Mouse (Mus musculus): ENCODE results near the gene Atrnl1.
"Not testable (repeated sequence)": the region's sequence is repeated elsewhere in the genome, so short reads cannot be mapped to it uniquely, and the experiment has no call there.

Atrnl1 gene

GRCm38 (mm10) chr19:57833083-57833482 is 222.2 kb downstream of the Atrnl1 start:
- no peak for DNase-seq

DNA sequence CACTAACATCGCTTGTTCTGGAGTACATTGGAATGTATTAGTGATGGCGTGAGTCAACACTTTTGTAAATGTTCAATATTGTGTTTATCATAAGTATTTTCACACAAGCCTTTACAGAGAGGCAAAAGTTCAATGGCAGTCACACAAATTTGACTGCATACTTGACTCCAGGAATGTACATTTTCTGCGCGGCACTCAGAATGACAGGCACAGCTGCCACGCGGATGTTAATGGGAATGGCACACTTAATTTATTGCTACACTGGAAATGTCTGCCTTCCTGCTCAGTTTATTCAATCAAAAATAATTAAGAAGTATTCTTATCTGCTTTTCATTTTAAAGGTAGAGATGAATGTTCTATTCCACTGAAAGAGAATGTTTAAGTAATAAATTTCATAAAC is 227.0 kb downstream of the Atrnl1 start:
- no peak for DNase-seq

DNA sequence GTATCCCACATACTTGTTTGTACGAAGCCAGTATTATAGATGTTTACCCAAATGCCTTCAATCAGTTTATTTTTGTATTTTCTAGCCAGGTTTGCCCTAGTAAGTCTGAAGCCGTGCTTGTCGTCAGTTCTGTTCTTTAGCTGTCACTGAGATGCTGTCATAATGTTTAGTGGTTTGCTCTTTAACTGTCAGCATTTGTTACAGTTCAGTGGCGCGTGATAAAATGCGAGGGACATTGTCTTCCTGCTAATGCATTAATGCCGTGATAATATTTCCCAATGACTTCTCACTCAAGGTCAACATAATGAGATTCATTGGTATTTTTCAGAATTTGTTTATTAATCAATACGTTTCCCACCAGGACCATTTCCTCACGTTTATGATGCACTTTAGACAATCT is 227.7 kb downstream of the Atrnl1 start:
- DNase-seq = no peak

GRCm38 (mm10) chr19:57849915-57850314 is 239.1 kb downstream of the Atrnl1 start:
- DNase-seq = no peak

DNA sequence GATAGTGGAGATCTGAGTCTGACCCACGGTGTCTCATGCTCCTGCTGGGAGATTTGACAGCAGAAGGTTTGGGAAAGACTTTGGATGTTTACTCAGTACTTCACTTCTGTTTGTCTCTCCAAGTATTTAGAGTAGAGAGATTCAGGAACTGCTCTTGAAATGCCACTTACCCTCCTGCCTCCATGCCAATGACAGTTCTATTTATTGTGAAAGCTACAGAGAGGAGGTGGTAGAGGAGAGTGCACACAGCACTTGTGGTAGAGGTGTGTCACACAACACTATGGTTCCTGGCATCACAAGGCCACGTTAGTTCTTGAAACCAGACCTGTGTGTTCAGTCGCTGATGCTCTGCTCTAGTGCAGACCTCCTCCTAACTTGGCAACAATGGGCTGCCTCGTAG is 257.5 kb downstream of the Atrnl1 start:
- DNase-seq = no peak

DNA sequence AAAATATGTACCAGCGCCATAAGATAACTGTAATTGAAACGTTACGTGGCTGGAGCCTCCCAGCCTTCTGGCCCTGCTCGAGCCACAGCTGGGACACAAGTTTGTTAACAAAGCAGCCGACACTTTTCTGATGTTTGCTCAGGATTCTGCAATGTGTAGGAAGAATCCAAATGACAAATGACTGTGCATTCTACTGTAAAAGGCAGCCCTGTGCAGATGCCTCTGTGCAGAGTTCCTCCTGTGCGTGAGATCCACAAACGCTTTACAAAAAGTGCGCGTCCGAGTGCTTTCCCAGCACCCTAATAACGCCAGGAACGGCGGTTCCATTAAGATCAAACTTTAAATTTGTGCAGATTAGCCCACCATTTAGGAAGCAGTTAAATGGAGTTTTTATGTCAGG is 260.0 kb downstream of the Atrnl1 start:
- DNase-seq = no peak

GRCm38 (mm10) chr19:57876057-57876456 is 265.2 kb downstream of the Atrnl1 start:
- DNase-seq = no peak

GRCm38 (mm10) chr19:57877343-57877742 is 266.5 kb downstream of the Atrnl1 start:
- DNase-seq = no peak

GRCm38 (mm10) chr19:57878583-57878982 is 267.7 kb downstream of the Atrnl1 start:
- no peak for DNase-seq

DNA sequence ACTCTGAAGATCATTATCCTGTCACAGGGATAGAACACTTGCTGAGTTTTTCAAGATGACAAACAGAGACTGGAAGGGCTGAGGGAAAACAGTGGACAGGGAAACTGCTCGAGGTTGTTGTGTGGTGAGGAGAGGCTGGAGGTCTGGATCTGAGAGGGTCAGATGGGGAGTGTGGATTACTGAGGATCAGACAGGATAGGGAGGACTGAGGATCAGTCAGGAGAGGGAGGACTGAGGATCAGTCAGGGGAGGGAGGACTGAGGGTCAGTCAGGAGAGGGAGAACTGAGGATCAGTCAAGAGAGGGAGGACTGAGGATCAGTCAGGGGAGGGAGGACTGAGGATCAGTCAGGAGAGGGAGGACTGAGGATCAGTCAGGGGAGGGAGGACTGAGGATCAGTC is 269.0 kb downstream of the Atrnl1 start:
- not testable (repeated sequence) for DNase-seq

DNA sequence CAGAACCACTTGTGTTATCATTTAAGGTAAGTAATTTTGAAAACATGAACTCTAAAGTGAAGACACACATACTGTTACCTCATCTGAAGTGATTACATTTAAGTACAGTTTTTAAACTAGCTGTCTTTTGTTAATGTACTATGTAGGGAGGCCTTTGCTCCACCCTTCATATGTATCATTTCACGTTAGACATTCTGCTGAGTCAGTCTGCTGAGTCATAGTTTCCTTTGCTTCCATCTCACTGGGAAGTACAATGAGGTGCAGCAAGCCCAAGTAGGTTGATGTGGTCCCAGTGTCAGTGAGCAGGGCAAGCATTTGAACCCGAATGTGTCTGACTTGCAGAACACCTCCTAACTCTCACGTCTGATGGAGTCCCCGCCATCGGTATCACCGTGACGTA is 271.1 kb downstream of the Atrnl1 start:
- DNase-seq = no peak

- no peak for DNase-seq
These were observed 278.0 kb downstream of the Atrnl1 start for GRCm38 (mm10) chr19:57888871-57889270.

GRCm38 (mm10) chr19:57889741-57890140 is 278.9 kb downstream of the Atrnl1 start:
- no peak for DNase-seq

DNA sequence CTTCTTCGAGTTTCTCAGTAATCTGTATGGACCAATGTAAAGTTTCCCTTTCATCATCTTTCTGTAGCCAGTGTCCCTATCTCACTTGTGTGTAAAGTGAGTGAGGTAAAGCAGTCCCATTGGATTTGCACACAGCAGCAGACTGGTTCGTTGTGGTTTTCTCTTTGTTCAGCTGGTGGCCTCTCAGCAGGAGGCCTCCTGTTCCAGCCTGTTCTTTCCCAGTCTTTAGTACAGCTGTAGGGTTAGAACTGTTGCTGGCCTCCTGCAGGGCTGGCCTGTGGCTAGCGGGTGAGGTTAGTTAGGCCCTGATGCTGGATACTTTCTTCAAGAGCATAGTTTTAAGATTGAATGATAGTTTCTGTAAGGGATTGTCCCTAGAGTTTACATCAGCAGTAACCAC is 280.1 kb downstream of the Atrnl1 start:
- no peak for DNase-seq

DNA sequence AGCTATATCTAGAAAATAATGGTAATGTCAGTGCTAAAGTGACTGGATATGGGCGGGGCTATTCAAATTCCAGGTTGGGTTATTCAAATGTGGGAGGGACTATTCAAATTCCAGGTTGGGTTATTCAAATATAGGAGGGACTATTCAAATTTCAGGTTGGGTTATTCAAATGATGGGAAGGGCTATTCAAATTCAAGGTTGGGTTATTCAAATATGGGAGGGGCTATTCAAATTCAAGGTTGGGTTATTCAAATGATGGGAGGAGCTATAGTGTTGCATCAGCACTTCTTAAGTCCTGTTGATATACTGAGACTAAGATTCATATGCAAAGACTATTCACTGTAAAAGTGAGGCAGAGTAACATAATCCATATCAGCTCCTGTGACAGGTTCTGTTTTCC is 283.4 kb downstream of the Atrnl1 start:
- DNase-seq = no peak

GRCm38 (mm10) chr19:57900037-57900436 is 289.2 kb downstream of the Atrnl1 start:
- DNase-seq = no peak

GRCm38 (mm10) chr19:57909466-57909865 is 298.6 kb downstream of the Atrnl1 start:
- DNase-seq = no peak

DNA sequence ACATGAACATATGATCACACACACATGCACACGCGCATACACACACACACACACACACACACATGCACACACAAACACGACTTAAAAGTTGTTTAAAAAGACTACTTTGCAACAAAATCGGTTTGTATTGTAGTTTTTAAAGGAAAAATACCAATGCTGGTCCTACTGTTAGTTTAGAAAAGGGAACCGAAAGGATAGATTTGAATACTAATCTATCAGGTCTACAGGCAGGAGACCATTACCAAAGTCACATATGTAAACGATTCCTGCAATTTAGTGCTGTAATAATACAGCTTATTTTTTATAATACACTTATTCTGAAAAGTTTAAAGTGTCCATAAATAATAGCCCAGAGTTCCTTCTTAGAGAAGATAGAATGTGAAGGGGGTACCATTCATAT is 299.8 kb downstream of the Atrnl1 start:
- no peak for DNase-seq

- no peak for DNase-seq
These were observed 305.5 kb downstream of the Atrnl1 start for GRCm38 (mm10) chr19:57916325-57916724.

DNA sequence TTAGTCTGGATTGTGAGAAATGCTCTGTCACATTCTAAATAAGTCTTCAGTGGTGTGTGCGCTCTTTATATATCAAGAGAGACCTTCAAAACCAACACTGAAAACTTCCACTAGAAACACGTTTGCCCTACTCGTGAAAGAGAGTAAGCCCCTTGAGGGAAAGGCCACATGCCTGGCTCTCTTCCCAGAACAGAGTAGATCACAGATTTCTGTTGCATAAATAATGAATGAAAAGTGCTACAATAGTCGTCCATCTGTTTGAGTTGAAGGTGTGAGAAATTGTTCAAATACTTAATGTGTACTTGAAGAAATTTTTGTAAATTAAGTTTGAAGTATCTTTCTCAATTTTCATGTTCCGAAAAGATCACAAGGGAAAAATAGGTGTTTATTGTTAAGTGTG is 312.2 kb downstream of the Atrnl1 start:
- no peak for DNase-seq

DNA sequence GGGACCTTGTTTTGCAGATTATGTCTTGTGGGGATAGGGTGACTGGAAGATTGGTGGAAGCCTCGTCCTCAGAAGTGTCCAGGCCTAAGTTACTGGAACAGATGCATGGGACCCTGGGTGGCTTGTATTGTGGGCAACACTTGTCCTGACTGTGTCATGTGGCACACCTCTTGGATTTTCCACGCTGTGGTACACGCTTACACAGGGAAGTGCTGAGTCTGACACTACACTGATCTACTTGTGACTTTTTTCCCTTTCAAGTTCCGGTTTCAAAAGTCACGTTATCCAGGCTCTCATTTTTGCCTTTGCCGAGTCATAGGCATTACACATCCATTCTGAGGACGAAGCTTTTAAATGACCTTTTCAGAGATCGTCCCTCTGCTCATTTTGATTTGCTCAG is 314.0 kb downstream of the Atrnl1 start:
- DNase-seq = no peak

DNA sequence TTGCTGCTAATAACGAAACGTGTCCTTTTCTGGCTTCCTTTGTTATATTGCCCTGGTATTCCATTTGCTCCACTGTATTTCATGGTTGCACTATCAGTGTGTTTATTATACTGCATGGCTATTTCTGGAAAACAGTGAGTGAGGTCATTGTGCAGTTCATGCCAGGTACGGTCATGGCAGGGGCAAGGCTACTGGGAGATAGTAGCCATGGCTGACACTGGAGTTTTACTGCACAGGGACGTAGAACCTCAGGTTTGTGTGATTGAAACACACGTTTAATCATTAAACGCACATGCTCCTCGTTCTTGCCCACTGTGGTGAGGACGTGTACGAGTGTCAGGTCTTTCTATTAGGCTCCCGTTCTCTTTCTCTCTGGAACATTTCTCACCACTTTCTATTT is 314.8 kb downstream of the Atrnl1 start:
- no peak for DNase-seq

DNA sequence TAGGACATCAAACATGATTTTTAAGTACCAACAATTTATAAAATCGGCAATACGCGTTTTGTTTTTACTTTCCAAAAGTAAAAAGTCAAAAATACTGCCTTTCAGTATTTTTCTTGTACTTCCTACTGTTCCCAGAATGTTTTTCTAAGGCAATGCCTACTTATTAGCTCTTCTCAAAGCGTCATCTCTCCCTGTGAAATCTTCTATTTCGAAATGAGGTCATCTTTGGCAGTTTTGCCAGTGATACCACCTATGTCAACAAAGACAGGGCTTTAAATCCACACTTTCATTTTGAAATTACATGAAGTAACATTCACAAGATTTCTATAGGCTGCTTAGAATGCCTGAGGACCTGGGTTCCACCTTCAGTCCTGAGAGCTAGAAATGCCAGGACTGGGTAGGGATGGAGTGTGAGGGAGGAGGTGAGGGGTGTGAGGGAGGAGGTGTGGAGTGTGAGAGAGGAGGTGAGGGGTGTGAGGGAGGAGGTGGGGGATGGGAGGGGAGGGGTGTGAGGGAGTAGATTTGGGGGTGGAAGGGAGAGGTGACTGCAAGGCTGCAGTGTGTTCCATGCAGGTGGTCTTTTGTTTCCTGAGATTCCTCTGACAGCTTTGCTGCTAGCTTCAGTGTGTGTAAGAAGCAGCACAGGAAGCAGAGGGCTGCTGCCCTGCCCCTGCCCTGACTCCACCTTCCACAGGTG is 315.5 kb downstream of the Atrnl1 start:
- no peak for DNase-seq

DNA sequence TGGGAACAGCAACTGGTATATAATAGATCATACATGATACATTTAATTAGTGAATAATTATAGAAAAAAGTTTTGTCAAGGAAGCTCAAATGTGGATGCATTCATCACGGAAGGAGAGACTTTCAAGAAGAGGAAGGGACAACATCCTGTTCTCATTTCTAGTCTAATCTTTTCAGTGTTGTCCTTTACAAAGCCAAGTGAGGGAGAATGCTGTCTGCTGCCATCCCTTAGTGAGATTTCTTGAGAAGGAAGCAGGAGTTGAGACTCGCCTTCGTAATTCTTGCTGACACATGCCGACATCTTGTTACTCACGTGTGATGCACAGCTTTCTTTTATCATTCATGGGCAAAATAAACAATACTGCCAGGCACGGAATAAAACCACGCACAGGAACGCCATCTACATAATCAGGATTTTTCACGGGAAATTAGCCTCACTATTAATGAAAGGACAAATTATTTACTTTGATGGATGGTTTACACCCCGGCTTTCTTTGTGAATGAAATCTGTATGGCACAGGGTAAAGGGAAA is 316.2 kb downstream of the Atrnl1 start:
- DNase-seq = no peak

Measured in thymus, adult 18-20 months (tissue).